Mouse (Mus musculus) erythroblast, embryonic 14.5 days (primary cell): ENCODE data around the gene Olfr820. TPM values are rescaled to one million over a fixed set of nuclear protein-coding genes. Genes with fewer than 3 reads are reported as not detected.
"Not testable (repeated sequence)": the region's sequence is repeated elsewhere in the genome, so short reads cannot be mapped to it uniquely, and the experiment has no call there.

Source experiments
- H3K27me3 ChIP-seq: 2 replicates; pipeline ENCODE4 v1.6.1; 2012; ENCODE audit warnings: inconsistent platforms; ENCODE audit not compliant: control insufficient read depth
- H3K36me3 ChIP-seq: 2 replicates; pipeline ENCODE4 v1.6.1; 2012; ENCODE audit warnings: mild to moderate bottlenecking, inconsistent platforms; ENCODE audit not compliant: control insufficient read depth
- H3K4me1 ChIP-seq: 2 replicates; pipeline ENCODE4 v1.6.1; 2012; ENCODE audit warnings: inconsistent platforms; ENCODE audit not compliant: control insufficient read depth
- H3K4me3 ChIP-seq: replicated peaks from 2 replicates; pipeline ENCODE3; 2012; ENCODE audit warnings: moderate library complexity, mild to moderate bottlenecking, inconsistent platforms
- H3K9me3 ChIP-seq: 2 replicates; pipeline ENCODE4 v1.6.1; 2012; ENCODE audit warnings: low read length, inconsistent platforms, mixed read lengths; ENCODE audit not compliant: control insufficient read depth
- GATA1 ChIP-seq: IDR thresholded peaks from 2 replicates; pipeline ENCODE4 v1.6.1; 2012; ENCODE audit warnings: low read length, inconsistent platforms, mixed read lengths
- TAL1 ChIP-seq: IDR thresholded peaks from 3 replicates; pipeline ENCODE4 v1.6.1; 2012; ENCODE audit warnings: low read length, inconsistent platforms, mixed read lengths
- polyA plus RNA-seq: library from polyadenylated mRNA; stranded (reverse); fragments of >175 nt; gene quantifications from 2 replicates; pipeline ENCODE4 v1.2.3, GENCODE M21; 2012

Olfr820 gene
- polyA plus RNA-seq, result 0.01 TPM in 1 of 2 replicates, not detected in the other

- Histone ChIP-seq H3K9me3 (no peaks in the 10 kb centered on the region), H3K4me3 (no peak within 1 kb of the TSS), H3K4me1 (no peaks in the 10 kb centered on the region), H3K36me3 (no peaks in the 10 kb centered on the region), H3K27me3 (no peaks in the 10 kb centered on the region)
- no peak for TF ChIP-seq TAL1
- no peak for TF ChIP-seq GATA1
Measured at GRCm38 (mm10) chr10:130012321-130012720, at the start of gene Olfr820. TSS of gene Olfr820 (plus strand) at chr10:130012621.

- H3K4me1 ChIP-seq, H3K4me3 ChIP-seq, H3K36me3 ChIP-seq, H3K27me3 ChIP-seq, H3K9me3 ChIP-seq: not testable (repeated sequence)
Measured at GRCm38 (mm10) chr10:129966232-129966631, 46.2 kb upstream of the Olfr820 start.

- not testable (repeated sequence) for H3K4me1 ChIP-seq, H3K36me3 ChIP-seq, H3K27me3 ChIP-seq, H3K9me3 ChIP-seq, H3K4me3 ChIP-seq
Measured at GRCm38 (mm10) chr10:129967166-129967565, 45.3 kb upstream of the Olfr820 start, which contains the start of gene Olfr819. TSS of gene Olfr819 (minus strand) at chr10:129967266.

- H3K4me3 ChIP-seq, H3K4me1 ChIP-seq, H3K36me3 ChIP-seq, H3K27me3 ChIP-seq, H3K9me3 ChIP-seq: not testable (repeated sequence)
Measured at GRCm38 (mm10) chr10:129972994-129973393, 39.4 kb upstream of the Olfr820 start.

GRCm38 (mm10) chr10:129976040-129976439, 36.4 kb upstream of the Olfr820 start, which contains the start of gene Olfr247:
TSS of gene Olfr247 (minus strand) at chr10:129976140.
- not testable (repeated sequence) for H3K4me3 ChIP-seq, H3K27me3 ChIP-seq, H3K4me1 ChIP-seq, H3K36me3 ChIP-seq, H3K9me3 ChIP-seq

GRCm38 (mm10) chr10:129981867-129982266, 30.6 kb upstream of the Olfr820 start:
- H3K27me3 ChIP-seq, H3K4me3 ChIP-seq, H3K4me1 ChIP-seq, H3K36me3 ChIP-seq, H3K9me3 ChIP-seq: not testable (repeated sequence)

GRCm38 (mm10) chr10:129984962-129985361, 27.5 kb upstream of the Olfr820 start, which contains the start of gene Gm10310:
TSS of gene Gm10310 (minus strand) at chr10:129985062.
- H3K9me3 ChIP-seq, H3K36me3 ChIP-seq, H3K4me3 ChIP-seq, H3K27me3 ChIP-seq, H3K4me1 ChIP-seq: not testable (repeated sequence)

GRCm38 (mm10) chr10:130004104-130004503, 8.3 kb upstream of the Olfr820 start:
- H3K4me3 ChIP-seq, H3K9me3 ChIP-seq, H3K4me1 ChIP-seq, H3K27me3 ChIP-seq, H3K36me3 ChIP-seq: not testable (repeated sequence)

- H3K9me3 ChIP-seq, H3K4me1 ChIP-seq, H3K4me3 ChIP-seq, H3K36me3 ChIP-seq, H3K27me3 ChIP-seq: not testable (repeated sequence)
Measured at GRCm38 (mm10) chr10:130005366-130005765, 7.1 kb upstream of the Olfr820 start.

- no peaks in the 10 kb centered on the region for H3K36me3 ChIP-seq
- no peak for TF ChIP-seq TAL1
- TF ChIP-seq GATA1, result no peak
- no peaks in the 10 kb centered on the region for H3K4me1 ChIP-seq
- no peaks in the 10 kb centered on the region for H3K27me3 ChIP-seq
- H3K4me3 ChIP-seq, result no peak within 1 kb of the TSS
- no peaks in the 10 kb centered on the region for H3K9me3 ChIP-seq
Measured at GRCm38 (mm10) chr10:130030048-130030447, 17.6 kb downstream of the Olfr820 start, which contains the start of gene Olfr821. TSS of gene Olfr821 (plus strand) at chr10:130030348.

GRCm38 (mm10) chr10:130037096-130037495, 24.7 kb downstream of the Olfr820 start:
- no peaks in the 10 kb centered on the region for H3K27me3 ChIP-seq
- H3K36me3 ChIP-seq, result no peaks in the 10 kb centered on the region
- no peak overlapping the region for H3K4me3 ChIP-seq
- no peaks in the 10 kb centered on the region; the same call in 1 of the 2 replicates for H3K9me3 ChIP-seq
- no peak for TF ChIP-seq GATA1
- no peak for TF ChIP-seq TAL1
- H3K4me1 ChIP-seq, result no peaks in the 10 kb centered on the region

Other genes with a start within 250 kb of the Olfr820 start
- gene Olfr808, start 247.1 kb upstream of the Olfr820 start, polyA plus RNA-seq, result not detected in 2 replicates
- not detected in 2 replicates for gene Olfr809, start 238.0 kb upstream of the Olfr820 start, polyA plus RNA-seq
- not detected in 2 replicates for gene Olfr810, start 217.7 kb upstream of the Olfr820 start, polyA plus RNA-seq
- gene Olfr811, start 208.2 kb upstream of the Olfr820 start, polyA plus RNA-seq, result not detected in 2 replicates
- gene Olfr812, start 166.5 kb upstream of the Olfr820 start, polyA plus RNA-seq, result not detected in 2 replicates
- gene Olfr813, start 157.3 kb upstream of the Olfr820 start, polyA plus RNA-seq, result not detected in 2 replicates
- gene Olfr814, start 132.8 kb upstream of the Olfr820 start, polyA plus RNA-seq, result not detected in 2 replicates
- not detected in 2 replicates for gene Olfr815, start 106.8 kb upstream of the Olfr820 start, polyA plus RNA-seq
- not detected in 2 replicates for gene Olfr816, start 97.0 kb upstream of the Olfr820 start, polyA plus RNA-seq
- gene Olfr818, start 63.5 kb upstream of the Olfr820 start, polyA plus RNA-seq, result not detected in 2 replicates
- gene Olfr819, start 45.4 kb upstream of the Olfr820 start, polyA plus RNA-seq, result not detected in 2 replicates
- gene Olfr247, start 36.5 kb upstream of the Olfr820 start, polyA plus RNA-seq, result 0.02 TPM in 1 of 2 replicates, not detected in the other
- not detected in 2 replicates for gene Gm10310, start 27.6 kb upstream of the Olfr820 start, polyA plus RNA-seq
- not detected in 2 replicates for gene Olfr821, start 17.7 kb downstream of the Olfr820 start, polyA plus RNA-seq
- gene Olfr822, start 58.6 kb downstream of the Olfr820 start, polyA plus RNA-seq, result not detected in 2 replicates
- gene Olfr823, start 102.8 kb downstream of the Olfr820 start, polyA plus RNA-seq, result not detected in 2 replicates
- gene Olfr824, start 117.4 kb downstream of the Olfr820 start, polyA plus RNA-seq, result 0.01 TPM in 1 of 2 replicates, not detected in the other
- not detected in 2 replicates for gene Olfr825, start 154.1 kb downstream of the Olfr820 start, polyA plus RNA-seq
- gene Olfr826, start 171.6 kb downstream of the Olfr820 start, polyA plus RNA-seq, result not detected in 2 replicates
- under 0.01 TPM in 1 of 2 replicates, not detected in the other for gene Olfr827, start 201.8 kb downstream of the Olfr820 start, polyA plus RNA-seq